Mouse (Mus musculus): ENCODE results near the gene Smpd2. TPM values are rescaled to one million over a fixed set of nuclear protein-coding genes. Genes with fewer than 3 reads are reported as not detected.
"Not testable (repeated sequence)": the region's sequence is repeated elsewhere in the genome, so short reads cannot be mapped to it uniquely, and the experiment has no call there.

Smpd2 gene
- polyA plus RNA-seq, 1 experiment, result 72.7 TPM

- WGBS, result 3% methylated on average over 5 of the region's 5 CpGs
- Histone ChIP-seq H3K4me1 (ENCODE audit: control insufficient read depth, insufficient read depth, low read length) (peaks cover 12% of the 10 kb centered on the region), H3K4me3 (replicated peaks; ENCODE audit: extremely low read depth, low read depth, low read length) (peak overlapping the region; percentile 78)
- TF ChIP-seq POLR2A (IDR thresholded peaks at IDR 0.05; ENCODE audit: borderline replicate concordance, extremely low read depth, low read depth, low read length) (no peak), CTCF (IDR thresholded peaks at IDR 0.05; ENCODE audit: insufficient read depth, low read length) (no peak)
- DNase-seq, result no peak
These were observed 30.2 kb upstream of the Smpd2 start for GRCm38 (mm10) chr10:41520410-41520673.

DNA sequence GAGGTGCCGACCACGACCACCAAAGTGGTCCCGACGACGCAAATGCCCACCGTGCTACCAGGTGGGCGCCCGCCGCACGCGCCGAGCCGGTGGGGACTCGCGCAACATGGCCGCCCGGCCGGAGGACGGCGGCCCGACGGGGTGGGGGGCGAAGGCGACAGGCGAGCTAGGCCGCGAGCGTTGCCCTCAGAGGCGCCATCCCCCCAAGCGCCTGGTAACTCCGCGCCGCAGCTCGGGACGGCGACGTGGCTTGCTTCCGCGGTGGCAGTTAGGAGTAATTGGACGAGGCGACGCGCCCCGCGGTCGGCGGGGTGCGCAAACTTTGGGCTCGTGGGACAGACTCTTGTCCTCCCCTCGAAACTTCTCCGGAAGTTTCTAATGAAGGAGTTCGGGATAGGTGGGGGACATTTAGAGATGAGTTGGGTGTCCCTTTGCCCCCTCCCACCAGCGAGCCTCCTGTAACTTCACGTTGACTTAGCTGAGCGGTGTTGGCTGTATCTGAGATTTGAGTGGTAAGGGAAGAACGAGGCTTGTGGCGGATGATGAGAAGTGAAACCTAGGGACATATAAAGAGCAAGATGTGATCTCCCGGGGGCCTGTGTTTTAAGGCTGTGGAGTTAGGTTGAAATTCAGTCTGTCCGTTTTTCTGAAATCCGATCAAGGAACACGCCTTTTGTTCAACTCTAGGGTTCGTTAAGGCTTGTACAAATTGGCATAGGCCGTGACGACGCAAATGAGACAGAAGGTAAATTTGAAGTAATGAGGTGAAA is 29.7 kb upstream of the Smpd2 start:
- TF ChIP-seq POLR2A (IDR thresholded peaks at IDR 0.05; ENCODE audit: borderline replicate concordance, extremely low read depth, low read depth, low read length) (0 out of 2 replicates have a peak, but pooled peaks have one; percentile 13), CTCF (IDR thresholded peaks at IDR 0.05; ENCODE audit: insufficient read depth, low read length) (no peak)
- Histone ChIP-seq H3K4me1 (ENCODE audit: control insufficient read depth, insufficient read depth, low read length) (peaks cover 10% of the 10 kb centered on the region), H3K4me3 (replicated peaks; ENCODE audit: extremely low read depth, low read depth, low read length) (peak overlapping the region; percentile 78)
- under 1% methylated on average over 64 of the region's 65 CpGs for WGBS
- peak; percentile 75 for DNase-seq

DNA sequence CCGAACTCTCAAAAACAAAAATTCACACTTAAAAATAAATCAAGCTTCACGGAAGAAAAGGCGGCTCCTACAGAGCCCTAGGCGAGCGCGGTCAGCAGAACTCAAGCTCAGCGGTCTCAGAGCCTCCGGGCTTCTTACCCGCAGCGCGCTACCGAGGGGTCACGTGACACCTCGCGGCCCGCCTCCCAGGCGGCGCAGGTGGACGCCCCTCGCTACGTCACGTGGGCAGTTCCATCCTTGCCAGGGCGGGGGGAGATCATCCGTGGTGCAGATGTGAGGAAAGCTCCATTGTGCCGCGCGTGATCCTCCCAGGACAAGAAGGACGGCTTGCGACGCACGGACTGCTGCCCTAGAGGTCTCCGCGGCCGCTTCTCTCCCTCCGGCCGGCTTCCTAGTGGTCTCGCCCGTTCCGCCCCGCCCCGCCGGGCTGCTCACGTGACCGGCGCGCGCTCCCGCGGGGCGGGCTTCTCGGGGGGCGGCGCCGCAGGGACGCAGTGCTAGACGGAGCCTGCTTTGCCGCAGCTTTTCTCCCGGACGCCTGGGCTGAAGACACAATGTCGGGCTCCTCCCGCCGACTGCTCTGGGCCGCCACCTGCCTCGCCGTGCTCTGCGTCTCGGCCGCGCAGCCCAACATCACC is 28.9 kb upstream of the Smpd2 start, which contains the start of gene Cd164:
TSS of gene Cd164 (plus strand) at position 434 of the 638 bp plus-strand sequence.
- TF ChIP-seq CTCF (IDR thresholded peaks at IDR 0.05; ENCODE audit: insufficient read depth, low read length), result no peak
- TF ChIP-seq POLR2A (IDR thresholded peaks at IDR 0.05; ENCODE audit: borderline replicate concordance, extremely low read depth, low read depth, low read length), result peak; percentile 98
- Histone ChIP-seq H3K4me1 (ENCODE audit: control insufficient read depth, insufficient read depth, low read length) (peaks cover 7% of the 10 kb centered on the region), H3K4me3 (replicated peaks; ENCODE audit: extremely low read depth, low read depth, low read length) (peak within 1 kb of the TSS; percentile 92)
- WGBS, result under 1% methylated on average over 69 of the region's 69 CpGs
- DNase-seq, result peak; percentile 91

DNA sequence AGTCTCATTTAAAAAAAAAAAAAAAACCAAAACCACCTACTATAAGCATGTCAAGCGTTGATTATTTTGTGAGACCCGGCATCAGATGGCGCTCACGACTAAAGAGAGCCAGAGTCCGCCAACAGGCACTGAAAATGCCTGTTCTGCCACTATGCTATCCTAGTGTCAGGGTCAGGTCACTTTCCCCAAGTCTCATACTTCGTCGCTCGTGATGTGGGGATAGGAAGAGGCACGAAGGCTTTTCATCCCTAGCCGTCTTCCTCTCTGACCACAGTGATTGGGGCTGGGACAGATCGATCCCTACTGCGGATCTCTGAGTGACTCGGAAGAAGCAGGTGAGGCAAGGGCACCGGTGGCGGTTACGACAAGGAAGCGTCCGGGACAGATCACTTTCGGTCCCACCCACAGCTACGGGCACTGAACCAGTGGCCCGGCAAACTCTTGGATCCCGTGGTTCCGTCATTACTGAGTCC is 28.4 kb upstream of the Smpd2 start:
- no peak for DNase-seq
- peaks cover 7% of the 10 kb centered on the region for H3K4me1 ChIP-seq (ENCODE audit: control insufficient read depth, insufficient read depth, low read length)
- WGBS, result under 1% methylated on average over 23 of the region's 23 CpGs
- peak; percentile 57 for TF ChIP-seq CTCF (IDR thresholded peaks at IDR 0.05; ENCODE audit: insufficient read depth, low read length)
- TF ChIP-seq POLR2A (IDR thresholded peaks at IDR 0.05; ENCODE audit: borderline replicate concordance, extremely low read depth, low read depth, low read length), result no peak
- peak overlapping the region; percentile 92 for H3K4me3 ChIP-seq (replicated peaks; ENCODE audit: extremely low read depth, low read depth, low read length)

- Histone ChIP-seq H3K4me1 (ENCODE audit: control insufficient read depth, insufficient read depth, low read length) (no peaks in the 10 kb centered on the region), H3K4me3 (replicated peaks; ENCODE audit: extremely low read depth, low read depth, low read length) (no peak overlapping the region)
- TF ChIP-seq POLR2A (IDR thresholded peaks at IDR 0.05; ENCODE audit: borderline replicate concordance, extremely low read depth, low read depth, low read length), result no peak
- TF ChIP-seq CTCF (IDR thresholded peaks at IDR 0.05; ENCODE audit: insufficient read depth, low read length), result no peak
- DNase-seq, result no peak
These were observed 24.8 kb upstream of the Smpd2 start for GRCm38 (mm10) chr10:41514921-41515320.

- 67% methylated on average over 4 of the region's 4 CpGs for WGBS
- Histone ChIP-seq H3K4me3 (replicated peaks; ENCODE audit: extremely low read depth, low read depth, low read length) (no peak overlapping the region), H3K4me1 (ENCODE audit: control insufficient read depth, insufficient read depth, low read length) (no peaks in the 10 kb centered on the region)
- no peak for DNase-seq
- TF ChIP-seq CTCF (IDR thresholded peaks at IDR 0.05; ENCODE audit: insufficient read depth, low read length) (no peak), POLR2A (IDR thresholded peaks at IDR 0.05; ENCODE audit: borderline replicate concordance, extremely low read depth, low read depth, low read length) (no peak)
These were observed 24.1 kb upstream of the Smpd2 start for GRCm38 (mm10) chr10:41514301-41514700.

DNA sequence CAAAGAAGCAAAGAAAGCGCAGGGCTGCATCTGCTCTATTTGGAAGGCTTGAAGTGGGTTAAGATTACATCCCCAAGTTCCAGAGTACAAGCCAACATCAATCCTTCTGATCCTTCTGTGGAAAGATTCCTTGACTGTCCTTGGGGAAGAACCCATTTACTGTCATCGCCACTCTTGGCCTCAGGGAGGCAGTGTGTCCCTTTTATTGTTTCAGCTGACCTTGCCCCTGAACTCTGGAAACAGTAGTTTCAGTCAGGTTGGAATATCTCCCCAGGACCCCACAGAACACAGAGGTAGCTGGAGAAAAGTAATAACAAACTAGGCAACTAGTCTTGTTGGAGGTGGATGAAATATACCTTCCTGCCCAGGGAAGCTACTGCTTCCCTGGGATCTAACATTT is 19.0 kb upstream of the Smpd2 start:
- DNase-seq, result no peak
- no peaks in the 10 kb centered on the region for H3K4me1 ChIP-seq (ENCODE audit: control insufficient read depth, insufficient read depth, low read length)
- no peak overlapping the region for H3K4me3 ChIP-seq (replicated peaks; ENCODE audit: extremely low read depth, low read depth, low read length)
- WGBS, result 45% methylated on average over 2 of the region's 2 CpGs
- TF ChIP-seq POLR2A (IDR thresholded peaks at IDR 0.05; ENCODE audit: borderline replicate concordance, extremely low read depth, low read depth, low read length) (no peak), CTCF (IDR thresholded peaks at IDR 0.05; ENCODE audit: insufficient read depth, low read length) (peak; percentile 55; the same call in 1 of the 2 replicates)

- not testable (repeated sequence) for DNase-seq; H3K4me3 ChIP-seq (replicated peaks; ENCODE audit: extremely low read depth, low read depth, low read length); H3K4me1 ChIP-seq (ENCODE audit: control insufficient read depth, insufficient read depth, low read length)
- 5% methylated on average over 3 of the region's 3 CpGs for WGBS
- TF ChIP-seq CTCF (IDR thresholded peaks at IDR 0.05; ENCODE audit: insufficient read depth, low read length), result peak; percentile 87
These were observed 15.3 kb upstream of the Smpd2 start for GRCm38 (mm10) chr10:41505446-41505845.

DNA sequence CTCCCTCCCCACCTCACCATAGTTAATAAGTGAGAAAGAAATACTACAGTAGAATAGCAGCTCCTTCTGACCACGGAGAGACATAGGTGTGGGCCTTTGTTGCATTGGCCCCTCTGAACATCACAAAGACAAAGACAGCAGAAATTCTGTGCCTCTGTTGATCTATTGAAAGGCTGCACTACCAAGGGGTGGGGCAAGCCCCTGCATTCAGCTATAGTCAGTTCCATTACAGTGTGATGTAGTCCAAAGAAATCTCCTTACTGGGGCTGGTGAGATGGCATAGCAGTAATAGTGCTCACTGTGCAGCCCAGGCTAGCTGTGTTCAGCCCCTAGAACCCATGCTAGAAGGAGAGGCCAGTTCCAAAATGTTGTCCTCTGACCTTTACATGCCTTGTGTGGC is 14.8 kb upstream of the Smpd2 start:
- no peak overlapping the region for H3K4me3 ChIP-seq (replicated peaks; ENCODE audit: extremely low read depth, low read depth, low read length)
- 89% methylated on average over 1 of the region's 1 CpGs for WGBS
- DNase-seq, result no peak
- TF ChIP-seq POLR2A (IDR thresholded peaks at IDR 0.05; ENCODE audit: borderline replicate concordance, extremely low read depth, low read depth, low read length), result no peak
- TF ChIP-seq CTCF (IDR thresholded peaks at IDR 0.05; ENCODE audit: insufficient read depth, low read length), result no peak
- no peaks in the 10 kb centered on the region for H3K4me1 ChIP-seq (ENCODE audit: control insufficient read depth, insufficient read depth, low read length)

GRCm38 (mm10) chr10:41500941-41501340 is 10.8 kb upstream of the Smpd2 start:
- TF ChIP-seq POLR2A (IDR thresholded peaks at IDR 0.05; ENCODE audit: borderline replicate concordance, extremely low read depth, low read depth, low read length), result no peak
- TF ChIP-seq CTCF (IDR thresholded peaks at IDR 0.05; ENCODE audit: insufficient read depth, low read length), result no peak
- no peak for DNase-seq
- Histone ChIP-seq H3K4me3 (replicated peaks; ENCODE audit: extremely low read depth, low read depth, low read length) (no peak overlapping the region), H3K4me1 (ENCODE audit: control insufficient read depth, insufficient read depth, low read length) (no peaks in the 10 kb centered on the region)
- 37% methylated on average over 4 of the region's 4 CpGs for WGBS
